ENCODE assay signal across 17 mouse cellular contexts in the genomic region with DNA sequence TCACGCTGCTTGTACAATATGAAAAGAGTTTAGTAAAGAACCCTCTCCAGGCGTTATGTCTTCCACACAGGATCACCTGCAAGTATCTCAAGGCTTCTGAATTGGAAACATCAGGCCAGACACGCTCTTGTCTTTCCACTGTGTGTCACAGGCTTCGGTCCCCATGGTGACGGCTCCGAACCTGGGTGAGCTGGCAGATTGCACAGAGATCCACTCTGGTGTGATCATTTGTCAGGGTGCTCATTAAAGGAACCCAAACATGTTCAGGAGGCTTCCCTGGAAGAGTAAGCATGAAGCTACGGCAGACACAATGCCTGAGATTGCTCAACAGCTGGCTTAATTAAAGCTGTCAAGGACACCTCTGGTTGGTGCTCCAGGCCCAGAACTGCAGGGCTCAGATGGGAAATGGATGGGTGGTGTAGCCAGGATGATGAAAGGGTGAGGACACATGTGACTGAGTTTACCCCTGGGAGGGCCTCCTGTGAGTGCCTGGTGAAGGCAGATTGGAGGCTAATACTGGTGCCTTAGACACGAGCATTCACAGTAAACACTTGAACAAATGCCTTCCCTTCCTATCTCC.
DNase-seq lines count a peak whose midpoint lies in the region; ATAC-seq lines count a peak whose summit lies in the region.
"Had no signal": no experiment of that assay in that cellular context is flagged by ENCODE, and none has a peak within 500 bp of the region (broad histone marks: within the 10 kb centered on the region; RNA-seq: fewer than 3 reads in every experiment).

No protein-coding gene starts in this region.

- H3K36me3 ChIP-seq in embryonic facial prominence, embryonic 14.5 days (ENCODE audit: control insufficient read depth, insufficient read depth, low read length): no peaks in the 10 kb centered on the region
- H3K36me3 ChIP-seq in embryonic facial prominence, embryonic 10.5 days (replicated peaks): no peaks in the 10 kb centered on the region
- no peaks in the 10 kb centered on the region for H3K36me3 ChIP-seq in hindbrain, embryonic 16.5 days (ENCODE audit: control insufficient read depth, insufficient read depth, low read length)
- H3K36me3 ChIP-seq: embryonic facial prominence, embryonic 12.5 days; heart, embryonic 15.5 days; neural tube, embryonic 12.5 days had no signal

- no peak overlapping the region for H3K27ac ChIP-seq in embryonic facial prominence, embryonic 14.5 days (replicated peaks; ENCODE audit: low read depth, low read length)
- H3K27ac ChIP-seq in embryonic facial prominence, embryonic 10.5 days (replicated peaks): no peak overlapping the region
- H3K27ac ChIP-seq in hindbrain, embryonic 16.5 days (ENCODE audit: low read depth, low read length): peak overlapping the region; percentile 13; the same call in 1 of the 2 replicates
- H3K27ac ChIP-seq: embryonic facial prominence, embryonic 12.5 days; heart, embryonic 15.5 days; liver, embryonic 14.5 days; neural tube, embryonic 12.5 days had no signal

- H3K4me2 ChIP-seq in embryonic facial prominence, embryonic 14.5 days (ENCODE audit: low read depth, low read length): no peak overlapping the region
- H3K4me2 ChIP-seq in hindbrain, embryonic 16.5 days (ENCODE audit: low read length): no peak overlapping the region
- H3K4me2 ChIP-seq: embryonic facial prominence, embryonic 12.5 days; heart, embryonic 15.5 days; neural tube, embryonic 12.5 days had no signal

- ATAC-seq in embryonic facial prominence, embryonic 14.5 days (ENCODE audit: low read depth): peak; percentile 86
- peak; percentile 40; the same call in 1 of the 2 replicates for ATAC-seq in hindbrain, embryonic 16.5 days
- ATAC-seq: intestine, postnatal 0 days had no signal

- H3K4me1 ChIP-seq in embryonic facial prominence, embryonic 14.5 days (ENCODE audit: control insufficient read depth, insufficient read depth, low read length): no peaks in the 10 kb centered on the region
- H3K4me1 ChIP-seq in embryonic facial prominence, embryonic 10.5 days: no peaks in the 10 kb centered on the region
- H3K4me1 ChIP-seq in hindbrain, embryonic 16.5 days (ENCODE audit: control insufficient read depth, insufficient read depth, low read depth, low read length): peaks cover 8% of the 10 kb centered on the region
- H3K4me1 ChIP-seq: embryonic facial prominence, embryonic 12.5 days; heart, embryonic 15.5 days had no signal

- peak; percentile 50 for DNase-seq in embryonic facial prominence, embryonic 14.5 days (ENCODE audit: low spot score)
- no peak for DNase-seq in embryonic facial prominence, embryonic 10.5 days (ENCODE audit: low spot score)
- DNase-seq in left cerebral cortex, postnatal 25 days (ENCODE audit: low spot score in 2 of 2): peak; percentile 41 to 49
- no peak for DNase-seq in left cerebral cortex, postnatal 10 days (ENCODE audit: extremely low spot score in 1 of 2, low spot score in 2 of 2)
- peak; percentile 45 to 55 for DNase-seq in right cerebral cortex, adult 2 months (ENCODE audit: low spot score in 2 of 2)
- no peak for DNase-seq in ovary, postnatal 36 days (ENCODE audit: low spot score)
- no peak for DNase-seq in cerebellum, adult 9-11 months
- DNase-seq: cerebellum, adult 8-10 months; gastrocnemius, postnatal 10 days; lung, postnatal 4 days; spleen, adult 18-20 months had no signal

- WGBS in embryonic facial prominence, embryonic 14.5 days: 75% methylated on average over 8 of the region's 8 CpGs
- WGBS in embryonic facial prominence, embryonic 10.5 days: 81% methylated on average over 8 of the region's 8 CpGs
- WGBS in hindbrain, embryonic 16.5 days: 53% methylated on average over 8 of the region's 8 CpGs

- H3K4me3 ChIP-seq in embryonic facial prominence, embryonic 14.5 days (ENCODE audit: low read depth, low read length): no peak overlapping the region
- H3K4me3 ChIP-seq in embryonic facial prominence, embryonic 10.5 days: no peak overlapping the region
- H3K4me3 ChIP-seq in hindbrain, embryonic 16.5 days (ENCODE audit: low read length): no peak overlapping the region
- H3K4me3 ChIP-seq: embryonic facial prominence, embryonic 12.5 days; heart, embryonic 15.5 days; neural tube, embryonic 12.5 days had no signal

- intact Hi-C loops in left cerebral cortex, postnatal 25 days (cut with DNase I): no loop called here
- intact Hi-C loops in left cerebral cortex, postnatal 10 days (cut with DNase I): no loop called here

- H3K9ac ChIP-seq in embryonic facial prominence, embryonic 14.5 days (ENCODE audit: low read depth, low read length): no peak overlapping the region
- no peak overlapping the region for H3K9ac ChIP-seq in hindbrain, embryonic 16.5 days (ENCODE audit: low read depth, low read length)
- H3K9ac ChIP-seq: embryonic facial prominence, embryonic 12.5 days; heart, embryonic 15.5 days; liver, embryonic 14.5 days; neural tube, embryonic 12.5 days had no signal

- H3K9me3 ChIP-seq in embryonic facial prominence, embryonic 14.5 days (ENCODE audit: control insufficient read depth, low read length): peaks cover 10% of the 10 kb centered on the region; the same call in 1 of the 2 replicates
- no peaks in the 10 kb centered on the region for H3K9me3 ChIP-seq in embryonic facial prominence, embryonic 10.5 days
- peaks cover 6% of the 10 kb centered on the region for H3K9me3 ChIP-seq in hindbrain, embryonic 16.5 days (ENCODE audit: control insufficient read depth, low read length)
- H3K9me3 ChIP-seq: embryonic facial prominence, embryonic 12.5 days; heart, embryonic 15.5 days had no signal

- H3K27me3 ChIP-seq in embryonic facial prominence, embryonic 14.5 days (replicated peaks; ENCODE audit: control insufficient read depth, insufficient read depth, low read length): no peaks in the 10 kb centered on the region
- no peaks in the 10 kb centered on the region for H3K27me3 ChIP-seq in embryonic facial prominence, embryonic 10.5 days (replicated peaks; ENCODE audit: low read depth, poor library complexity, severe bottlenecking)
- no peaks in the 10 kb centered on the region for H3K27me3 ChIP-seq in hindbrain, embryonic 16.5 days (replicated peaks; ENCODE audit: control insufficient read depth, insufficient read depth, low read length)
- H3K27me3 ChIP-seq: embryonic facial prominence, embryonic 12.5 days; heart, embryonic 15.5 days; neural tube, embryonic 12.5 days had no signal

Comparison
In these comparisons a context has a peak if more than half of its experiments do, and no peak if none do; other contexts are left out.
1. DNase-seq: peak in embryonic facial prominence, embryonic 14.5 days (single experiment), left cerebral cortex, postnatal 25 days (2 of 2) and right cerebral cortex, adult 2 months (2 of 2); none in embryonic facial prominence, embryonic 10.5 days (single experiment), left cerebral cortex, postnatal 10 days (0 of 2), ovary, postnatal 36 days (single experiment) and cerebellum, adult 9-11 months (single experiment).